Mouse (Mus musculus): ENCODE data around the gene Macrod2.

Macrod2 gene

DNA sequence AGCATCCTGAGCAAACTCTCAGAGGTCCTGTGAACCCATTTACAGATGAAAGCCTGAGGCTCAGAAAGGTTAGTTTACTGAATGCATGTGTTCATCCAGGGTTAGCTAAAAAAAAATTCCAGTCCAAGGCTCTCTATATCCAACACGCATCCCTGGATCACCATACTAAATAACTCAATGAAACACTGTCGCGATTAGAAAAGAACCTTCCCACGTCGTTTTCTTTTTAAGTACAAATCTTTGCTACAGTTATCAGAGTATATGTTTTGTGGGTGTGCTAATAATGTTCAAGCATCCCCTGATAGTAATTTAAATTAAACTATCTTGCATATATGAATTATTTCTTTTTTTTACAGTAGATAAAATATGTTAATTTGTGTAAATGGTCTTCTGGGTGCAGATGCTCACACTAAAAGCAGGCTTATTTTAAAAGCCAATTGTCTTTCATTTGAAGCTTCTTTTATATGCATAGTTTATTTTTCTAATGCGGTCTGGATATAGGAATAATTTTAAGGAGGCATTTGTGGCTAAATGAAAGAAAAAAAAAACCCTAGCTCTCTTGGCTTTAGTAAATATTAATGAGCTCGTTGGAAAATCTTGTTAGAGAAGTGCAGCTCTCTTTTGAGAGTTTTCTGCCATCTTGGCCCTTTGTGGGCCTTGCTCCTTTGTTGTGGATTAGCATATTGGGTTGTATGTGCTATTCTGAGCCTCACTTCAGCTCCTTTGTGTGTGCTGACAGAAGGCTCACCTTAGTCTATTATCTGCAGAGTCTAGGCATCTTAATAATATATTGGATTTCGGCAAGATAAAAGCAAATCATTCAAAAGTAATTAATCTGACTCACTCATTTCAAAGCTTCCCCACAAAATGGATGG is 679.1 kb downstream of the Macrod2 start:
- DNase-seq (ENCODE audit: low spot score), result no peak

DNA sequence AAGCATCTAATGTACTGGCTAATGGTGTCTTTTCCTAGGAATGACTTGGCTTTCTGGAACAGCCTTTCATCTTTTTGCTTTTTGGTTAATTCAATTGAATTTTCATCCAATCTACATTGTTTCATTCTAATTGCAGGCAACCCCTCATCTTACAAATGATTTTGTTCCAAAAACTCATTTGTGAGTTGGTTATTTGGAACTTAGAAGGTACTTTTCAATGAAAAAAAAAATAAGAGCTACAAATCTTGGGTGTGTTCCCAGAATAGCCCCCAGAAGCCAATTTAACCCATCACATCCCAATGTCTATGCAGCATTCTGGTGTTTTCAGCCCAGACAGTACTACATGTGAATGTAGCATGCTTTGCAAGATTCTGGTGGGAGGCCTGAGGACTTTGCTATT is 683.1 kb downstream of the Macrod2 start:
- DNase-seq (ENCODE audit: low spot score), result no peak

DNA sequence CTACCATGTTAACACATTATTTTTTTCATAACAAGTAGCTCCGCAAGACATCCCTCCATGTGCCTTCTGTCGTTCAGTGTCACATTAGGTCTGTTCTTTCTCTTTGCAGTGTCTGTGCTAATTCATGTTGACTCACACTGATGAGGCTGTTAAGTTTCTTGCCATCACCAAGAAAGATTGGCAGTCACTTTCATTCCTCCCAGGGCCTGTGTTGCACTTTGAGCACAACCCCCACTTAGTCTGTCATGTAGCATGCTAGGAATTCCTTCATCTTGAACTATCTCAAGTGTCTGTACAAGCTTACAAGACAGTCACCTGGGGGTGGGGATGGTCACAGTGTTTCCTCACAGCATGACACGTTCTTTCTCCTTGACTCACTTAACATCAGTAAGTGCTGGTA is 696.2 kb downstream of the Macrod2 start:
- DNase-seq (ENCODE audit: low spot score), result no peak

DNA sequence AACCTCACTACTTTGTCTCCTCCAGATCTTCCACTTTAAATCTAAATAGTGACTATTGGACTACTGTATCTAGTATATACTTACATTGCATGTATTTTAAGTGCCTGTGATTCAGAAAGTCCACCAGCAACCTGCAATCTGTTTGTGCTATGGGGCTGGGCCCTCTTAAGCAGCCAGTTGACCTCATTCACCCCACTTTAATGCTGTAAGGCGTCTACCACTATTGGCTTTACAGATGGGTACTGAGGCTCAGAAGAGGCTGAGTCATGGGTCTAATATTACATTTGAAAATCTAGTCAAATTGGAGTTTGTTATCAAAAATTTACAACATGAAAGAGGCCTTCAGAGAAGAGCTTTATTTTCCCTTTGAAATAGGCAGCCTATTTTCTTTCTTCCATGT is 722.5 kb downstream of the Macrod2 start:
- no peak for DNase-seq (ENCODE audit: low spot score)

DNA sequence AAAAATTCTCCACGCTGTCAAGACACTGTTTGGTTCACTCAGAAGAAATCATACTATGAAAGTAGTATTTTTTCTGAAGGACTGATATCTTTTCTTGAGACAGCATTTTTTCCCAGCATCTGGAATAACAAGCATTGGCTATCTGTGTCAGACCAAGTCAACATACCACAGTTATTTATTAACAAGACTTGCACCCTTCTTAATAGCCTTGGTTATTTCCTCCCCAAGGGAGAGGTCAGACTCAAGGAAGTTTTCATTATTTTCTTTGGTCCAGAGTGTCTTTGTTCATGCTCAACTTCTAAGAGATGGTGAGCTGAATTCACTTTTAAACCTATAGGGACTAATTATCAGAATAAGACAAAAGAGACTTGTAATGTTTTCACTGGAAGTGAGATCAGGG is 728.8 kb downstream of the Macrod2 start:
- no peak for DNase-seq (ENCODE audit: low spot score)

DNA sequence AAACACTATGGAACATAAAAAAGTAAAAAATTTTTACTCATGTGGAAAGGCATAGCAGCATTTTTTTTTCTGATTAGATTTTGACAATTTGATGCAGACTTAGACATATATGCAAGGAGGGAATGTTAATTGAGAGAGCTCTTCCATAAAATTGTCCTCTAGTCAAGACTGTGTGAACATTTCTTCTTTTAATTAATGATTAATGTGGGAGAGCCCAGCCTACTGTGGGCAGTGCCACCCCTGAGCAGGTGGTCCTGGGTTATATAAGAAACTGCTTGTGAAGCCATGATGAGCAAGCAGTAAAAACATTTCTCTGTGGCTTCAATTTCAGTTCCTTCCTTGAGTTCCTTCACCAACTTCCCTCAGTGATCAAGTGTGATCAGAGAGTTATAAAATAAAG is 730.5 kb downstream of the Macrod2 start:
- DNase-seq (ENCODE audit: low spot score), result no peak

DNA sequence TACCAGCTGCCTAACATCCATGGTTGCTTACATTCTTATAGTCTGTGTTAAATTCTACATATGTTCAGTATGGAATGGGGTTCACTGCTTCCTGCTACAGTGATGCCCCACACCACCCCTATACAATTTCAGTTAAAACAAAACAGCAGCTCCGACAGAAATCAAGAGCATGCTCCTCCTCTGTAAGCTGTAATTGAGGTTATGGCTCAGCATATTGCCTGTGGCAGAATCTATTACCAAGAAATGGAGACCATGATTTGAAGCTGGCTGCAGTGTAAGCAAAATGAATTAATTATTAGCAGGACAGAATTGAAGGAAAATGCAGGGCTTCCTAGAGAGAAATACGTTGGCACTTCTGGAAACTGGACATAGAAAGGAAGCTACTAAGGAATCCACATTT is 747.2 kb downstream of the Macrod2 start:
- DNase-seq (ENCODE audit: low spot score), result no peak

DNA sequence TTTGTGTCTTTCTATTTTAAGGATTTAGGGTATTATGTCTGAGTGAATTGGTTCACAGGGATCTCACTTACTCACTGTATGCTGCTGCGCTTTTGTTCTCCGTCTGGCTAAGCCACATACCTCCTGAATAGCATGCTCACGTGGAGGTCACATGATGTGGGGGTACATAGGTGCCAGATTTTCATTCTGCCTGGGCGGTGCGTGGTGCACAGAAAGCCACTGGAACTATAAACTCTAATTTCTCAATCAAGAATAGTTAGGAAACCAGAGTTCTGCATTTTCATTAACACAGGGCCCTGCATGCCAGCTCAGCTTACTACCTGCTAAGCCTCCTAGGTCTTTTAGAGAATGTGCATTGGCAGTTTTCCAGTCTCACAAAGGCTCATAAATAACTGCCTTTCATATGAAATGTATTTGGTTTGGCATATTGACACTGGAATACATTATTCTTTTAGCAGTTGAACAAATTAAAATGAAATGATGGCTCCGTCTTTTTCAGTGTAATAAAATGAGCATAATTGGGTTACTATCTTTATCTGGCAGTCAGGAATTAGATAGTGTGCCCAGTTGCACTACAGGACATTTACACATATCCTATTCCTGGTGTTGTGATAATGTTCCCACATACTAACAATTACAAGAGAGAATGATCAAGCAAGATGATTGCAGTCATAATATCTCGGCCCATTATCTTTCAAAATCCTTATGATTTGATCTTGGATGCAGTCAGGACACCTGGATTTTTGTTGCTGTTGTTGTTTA is 757.1 kb downstream of the Macrod2 start:
- DNase-seq (ENCODE audit: low spot score), result no peak

DNA sequence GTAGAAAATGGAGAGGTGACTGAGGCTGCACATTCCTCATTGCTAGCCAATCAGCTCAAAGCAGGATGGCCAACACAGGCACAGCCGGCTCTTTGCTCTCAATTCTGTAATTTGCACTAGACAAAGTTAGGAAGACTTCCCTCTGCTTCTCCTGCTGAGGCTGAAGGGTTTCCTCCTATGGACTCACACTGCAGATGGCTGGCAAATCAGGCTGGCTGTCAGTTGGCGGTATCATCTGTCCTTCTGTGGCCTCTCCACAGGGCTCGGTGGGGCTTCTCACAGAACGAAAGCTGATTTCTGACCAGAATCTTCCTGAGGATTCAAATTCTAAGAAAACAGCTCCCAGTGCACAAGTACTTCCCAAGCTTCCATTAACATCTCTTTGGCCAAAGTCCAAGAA is 760.9 kb downstream of the Macrod2 start:
- no peak for DNase-seq (ENCODE audit: low spot score)

DNA sequence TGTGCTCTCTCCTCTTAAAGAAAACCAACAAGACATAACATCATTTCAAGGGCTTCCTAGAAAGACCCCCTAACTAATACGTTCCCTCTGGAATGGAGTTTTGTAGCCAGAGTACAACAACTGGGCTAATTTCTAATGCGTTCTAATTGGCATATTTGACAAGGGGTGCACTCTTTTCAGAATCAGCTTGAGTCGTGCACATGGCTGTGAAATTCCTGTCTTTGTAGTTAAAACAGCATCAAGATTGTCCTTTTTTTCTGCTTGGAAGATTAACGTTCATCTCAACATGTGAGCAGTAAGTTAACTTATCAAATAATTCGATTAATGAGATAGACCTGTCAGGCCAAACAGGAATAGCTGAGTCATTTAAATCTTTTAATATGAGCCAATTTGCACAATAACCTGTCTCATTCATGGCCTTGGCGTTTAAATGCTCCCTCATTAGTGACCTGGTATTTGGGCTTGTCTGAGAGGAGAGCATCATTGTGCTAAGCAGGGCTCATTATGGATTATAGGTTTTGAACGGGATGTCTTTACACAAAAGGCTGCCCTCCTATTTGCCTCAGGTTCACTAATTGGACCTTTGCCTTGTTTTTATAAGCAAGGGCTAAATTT is 762.0 kb downstream of the Macrod2 start:
- DNase-seq (ENCODE audit: low spot score), result no peak

DNA sequence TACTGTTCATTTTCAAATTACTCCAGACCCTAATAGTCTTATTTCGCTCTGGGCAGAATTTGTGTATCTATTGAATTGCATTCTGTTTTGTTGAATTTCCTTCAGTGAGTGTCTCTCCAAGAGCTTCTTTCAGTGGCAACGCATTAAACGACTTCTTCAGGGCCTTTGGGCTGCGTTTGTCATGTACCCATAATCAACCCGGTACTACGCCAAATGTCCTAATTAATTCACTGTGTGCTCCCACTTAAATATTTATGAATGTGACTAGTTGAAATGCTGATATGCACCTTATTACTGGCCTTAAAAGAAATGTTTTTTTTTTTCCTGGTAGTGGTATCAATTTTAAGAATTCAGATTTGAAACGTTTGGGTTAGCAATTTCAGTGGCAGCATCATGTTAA is 763.1 kb downstream of the Macrod2 start:
- no peak for DNase-seq (ENCODE audit: low spot score)

DNA sequence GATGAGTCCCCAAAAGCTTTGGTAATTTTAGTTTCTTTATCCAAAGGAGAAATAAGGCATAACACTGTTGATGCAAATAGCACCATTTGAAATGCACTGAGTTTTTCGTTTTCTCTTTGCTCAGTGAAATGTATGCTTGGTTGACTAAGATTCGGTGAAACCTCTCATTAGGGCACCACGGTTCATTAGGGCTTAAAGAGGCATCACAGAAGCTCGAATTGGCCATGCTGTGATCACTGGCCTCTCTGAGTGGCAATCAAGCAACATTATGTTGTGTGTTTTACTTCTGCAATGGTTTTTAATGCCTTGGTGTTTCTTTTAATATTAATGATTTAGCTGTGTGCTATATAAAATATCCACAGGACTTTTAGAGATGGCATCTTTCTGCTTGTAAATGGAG is 768.8 kb downstream of the Macrod2 start:
- no peak for DNase-seq (ENCODE audit: low spot score)

DNA sequence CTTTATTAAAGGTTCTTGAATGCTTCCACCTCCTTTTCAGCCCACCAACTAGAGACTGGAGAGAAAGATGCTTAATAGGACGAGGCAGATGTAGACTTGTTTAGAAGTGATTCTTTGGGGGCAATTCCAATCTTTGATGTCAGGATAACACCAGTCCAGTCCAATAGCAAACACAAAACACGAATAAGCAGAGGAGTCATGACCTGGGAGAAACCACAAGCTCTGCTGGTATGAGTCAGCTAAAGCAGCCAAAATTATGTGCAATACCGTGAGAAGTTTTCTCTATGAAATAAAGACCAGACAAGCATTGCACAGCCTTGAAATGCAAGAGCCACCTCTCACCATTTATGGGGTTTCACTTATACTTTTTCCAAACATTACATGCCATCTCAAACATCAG is 774.5 kb downstream of the Macrod2 start:
- no peak for DNase-seq (ENCODE audit: low spot score)

DNA sequence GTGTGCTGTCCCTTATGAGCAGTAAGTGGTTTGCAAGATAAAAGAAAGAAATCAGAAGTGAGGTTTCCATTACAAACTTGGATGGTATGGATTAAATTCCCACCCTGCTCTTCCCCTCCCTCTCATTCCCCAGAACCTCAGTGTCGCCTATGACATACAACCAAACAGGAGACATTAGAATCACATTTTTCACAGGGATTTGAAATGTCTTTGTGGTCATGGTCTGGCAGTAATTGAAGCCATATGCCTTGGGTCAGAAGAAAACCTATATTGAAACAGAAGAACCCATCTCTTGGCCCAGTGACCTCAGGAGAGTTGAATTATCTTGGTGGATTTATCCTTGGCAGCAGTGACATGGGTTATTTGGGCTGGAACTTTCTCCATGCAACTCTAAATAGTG is 778.1 kb downstream of the Macrod2 start:
- DNase-seq (ENCODE audit: low spot score), result no peak

DNA sequence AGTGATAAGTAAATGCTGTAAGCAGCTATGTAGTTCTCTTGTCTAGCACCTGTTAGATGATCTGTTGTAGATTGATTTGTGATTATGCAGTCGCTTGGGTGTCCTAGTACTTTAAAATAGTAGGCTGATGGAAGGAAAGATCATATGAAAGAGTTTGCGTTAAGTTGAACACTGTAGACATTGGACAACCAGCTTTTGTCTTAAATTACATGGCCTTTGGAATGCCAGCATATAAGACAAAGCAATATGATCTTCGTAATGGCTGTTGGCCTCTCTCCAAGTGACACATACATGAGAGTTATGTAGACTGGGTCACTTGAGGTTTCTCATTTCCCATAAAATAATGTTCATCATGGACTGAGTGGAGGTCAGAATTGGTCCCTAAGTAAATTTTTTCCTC is 778.5 kb downstream of the Macrod2 start:
- no peak for DNase-seq (ENCODE audit: low spot score)

DNA sequence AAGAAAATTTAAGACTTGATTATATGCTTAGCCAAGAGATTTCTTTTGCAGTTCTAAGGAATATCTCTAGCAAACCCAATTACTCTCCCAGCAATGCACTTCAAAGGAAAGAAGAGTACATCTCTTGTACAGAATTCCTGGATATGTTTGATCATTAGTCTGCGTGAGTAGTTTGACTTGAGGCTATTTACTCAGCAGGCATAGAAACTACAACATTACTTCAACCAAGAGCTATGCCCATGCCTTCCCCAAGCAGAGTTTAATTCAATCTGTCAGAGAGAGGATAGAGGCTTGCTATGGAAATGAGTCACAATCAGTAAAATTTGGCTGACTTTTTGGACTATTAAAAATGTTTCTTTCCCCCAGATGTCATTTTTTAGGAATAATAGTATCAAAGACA is 785.5 kb downstream of the Macrod2 start:
- DNase-seq (ENCODE audit: low spot score), result no peak

DNA sequence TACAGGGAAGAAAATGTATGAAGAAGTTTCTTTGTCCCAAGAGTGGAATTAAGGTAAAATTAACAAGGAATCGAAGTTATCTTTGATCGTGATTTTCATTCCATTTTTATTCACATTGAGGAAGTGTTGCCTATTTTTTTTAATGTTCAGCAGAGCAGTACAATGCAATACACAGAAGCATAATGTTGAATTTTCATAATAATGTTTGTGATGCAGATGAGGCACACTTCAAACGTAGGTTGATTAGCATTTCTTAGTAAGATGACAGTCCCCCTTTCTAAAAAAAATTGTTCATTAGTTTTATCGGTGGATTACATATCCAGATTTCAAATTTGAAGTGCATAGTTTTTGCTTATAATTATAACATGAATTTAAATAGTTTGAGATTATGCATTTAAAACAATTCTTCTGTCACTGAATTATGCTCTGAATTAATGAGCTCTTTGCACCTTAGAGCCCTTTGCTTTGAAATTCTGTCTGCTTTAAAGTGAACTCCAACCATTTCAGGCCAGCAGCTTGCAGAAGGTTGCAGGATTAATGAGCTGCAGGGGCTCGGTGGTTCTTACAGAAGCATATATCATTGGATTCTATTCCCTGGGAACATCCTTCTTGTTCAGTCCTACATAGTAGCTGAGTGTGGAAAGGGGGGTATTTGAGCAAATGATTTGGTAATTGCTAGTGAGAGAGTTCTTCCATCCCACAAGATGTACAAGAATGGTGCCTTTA is 787.1 kb downstream of the Macrod2 start:
- DNase-seq (ENCODE audit: low spot score), result no peak

DNA sequence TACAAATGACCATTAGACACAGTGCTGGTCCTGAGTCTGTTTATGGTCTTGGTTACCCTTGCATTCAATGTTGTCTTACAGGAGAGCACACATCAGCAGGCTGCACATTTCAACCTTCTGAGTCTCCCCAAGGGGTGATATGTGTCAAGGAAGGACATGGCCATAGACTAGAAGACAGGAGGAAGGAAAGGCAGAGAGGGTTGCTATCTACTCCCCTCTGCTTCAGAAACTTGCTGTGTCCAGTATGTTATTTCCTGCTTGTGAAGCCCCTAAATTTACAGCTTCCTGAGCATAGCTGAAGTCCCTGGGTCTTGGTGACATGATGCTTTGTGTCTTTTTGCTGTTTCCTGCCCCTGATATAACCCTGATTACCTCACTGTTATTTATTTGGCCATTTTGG is 799.4 kb downstream of the Macrod2 start:
- DNase-seq (ENCODE audit: low spot score), result no peak

DNA sequence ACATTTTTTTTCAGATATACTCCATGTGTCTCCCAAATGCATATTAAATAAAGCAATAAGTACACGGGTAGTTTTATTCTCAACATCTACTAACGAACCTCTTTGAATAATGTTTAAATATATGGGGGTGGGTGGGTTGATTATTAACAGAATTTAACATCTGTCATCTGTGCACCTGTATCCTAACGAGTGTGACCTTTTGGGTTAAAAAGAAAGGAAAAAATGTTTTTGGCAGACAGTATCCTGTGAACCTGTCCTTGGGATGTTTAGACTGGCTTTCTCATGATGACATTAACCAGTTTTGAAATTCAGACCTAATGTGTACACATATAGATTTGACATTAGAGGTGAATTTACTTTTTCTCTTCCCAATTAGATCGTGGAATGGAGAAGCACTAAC is 805.4 kb downstream of the Macrod2 start:
- DNase-seq (ENCODE audit: low spot score), result no peak

DNA sequence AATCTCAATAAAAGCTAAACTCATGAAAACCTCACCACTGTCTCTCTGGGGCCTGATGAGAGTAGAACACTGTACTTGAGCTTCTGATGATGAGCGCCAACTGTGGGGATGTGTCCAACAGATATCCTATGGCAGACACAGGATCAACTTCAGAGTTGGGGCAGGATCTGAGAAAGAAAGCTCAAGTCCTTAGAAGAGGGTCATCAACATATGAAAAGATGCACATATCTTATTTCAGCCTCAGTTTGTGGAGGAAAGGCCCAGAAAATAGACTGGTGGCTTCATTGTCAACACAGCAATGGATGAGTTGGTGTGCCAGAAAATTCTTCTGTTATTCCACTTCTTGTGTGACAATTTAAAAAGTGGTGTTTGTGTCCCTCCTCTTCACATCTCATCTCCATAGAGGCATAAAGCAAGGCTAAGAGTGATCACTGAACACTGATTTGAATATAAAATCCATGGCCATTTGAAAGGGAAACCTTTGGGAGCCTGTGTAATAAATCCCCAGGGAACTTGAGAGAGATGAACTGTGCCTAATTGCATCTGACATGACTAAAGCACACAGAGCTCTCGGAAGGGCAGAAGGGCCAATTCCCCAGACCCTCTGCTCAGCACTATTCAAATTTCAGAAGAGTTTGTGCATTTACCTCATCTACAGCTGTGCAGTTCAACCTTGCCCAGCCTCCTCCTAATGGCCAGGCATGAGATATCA is 806.4 kb downstream of the Macrod2 start:
- DNase-seq (ENCODE audit: low spot score), result no peak

DNA sequence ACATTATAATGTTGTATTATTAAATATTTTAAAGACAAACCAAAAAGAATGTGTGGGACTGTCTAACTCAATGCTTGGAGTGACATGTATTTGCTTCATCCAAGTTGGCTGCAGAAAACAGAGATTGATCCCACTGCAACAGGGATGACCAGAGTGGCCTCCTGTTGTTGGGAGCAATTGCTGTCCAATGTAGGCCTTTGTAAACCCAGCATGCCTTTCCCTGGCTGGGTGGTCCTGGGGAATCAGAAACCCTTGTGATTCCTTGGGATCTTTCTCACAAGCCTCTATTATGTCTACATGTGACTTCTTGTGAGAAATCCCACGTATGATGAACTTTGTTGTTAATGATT is 806.9 kb downstream of the Macrod2 start:
- DNase-seq (ENCODE audit: low spot score), result no peak

DNA sequence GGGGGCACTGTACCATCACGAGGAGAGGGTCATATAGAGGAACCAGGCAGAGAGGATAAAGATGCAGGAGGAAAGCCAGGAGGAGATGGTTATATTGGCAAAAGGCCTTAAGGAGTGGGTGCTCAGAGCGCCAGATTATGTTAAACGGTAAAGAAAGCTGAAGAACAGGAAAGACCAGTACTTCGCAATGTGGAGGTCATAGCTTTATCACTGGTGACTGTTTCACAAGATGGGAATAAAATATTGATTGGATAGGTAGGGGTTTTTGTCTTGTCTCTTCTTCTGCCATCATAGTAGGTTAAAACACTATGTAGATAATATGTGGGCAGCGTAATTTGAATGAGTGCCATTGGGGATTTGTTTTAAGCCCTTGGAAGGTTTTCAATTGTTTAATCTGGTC is 816.2 kb downstream of the Macrod2 start:
- no peak for DNase-seq (ENCODE audit: low spot score)
